Mouse (Mus musculus) layer of hippocampus, adult 8-10 months (tissue): ENCODE results near the gene Otud1. TPM values are rescaled to one million over a fixed set of nuclear protein-coding genes. Genes with fewer than 3 reads are reported as not detected.

Experiments used
- DNase-seq, 2 experiments: peaks; one replicate each; pipeline ENCODE4 v3.0.0; 2022; ENCODE audit warnings: low spot score in 2 of 2
- total RNA-seq, 4 experiments: library from RNA; stranded (reverse); gene quantifications; 2 replicates each; pipeline ENCODE4 v1.2.4; 2022

The Otud1 gene
- 10 to 100 TPM; 12.7 to 15.4 (median 13.6) TPM for total RNA-seq

GRCm38 (mm10) chr2:19657158-19657874 is at the start of gene Otud1:
Otud1 (plus strand) TSS chr2:19657752.
- peak; percentile 93 to 95 for DNase-seq

DNA sequence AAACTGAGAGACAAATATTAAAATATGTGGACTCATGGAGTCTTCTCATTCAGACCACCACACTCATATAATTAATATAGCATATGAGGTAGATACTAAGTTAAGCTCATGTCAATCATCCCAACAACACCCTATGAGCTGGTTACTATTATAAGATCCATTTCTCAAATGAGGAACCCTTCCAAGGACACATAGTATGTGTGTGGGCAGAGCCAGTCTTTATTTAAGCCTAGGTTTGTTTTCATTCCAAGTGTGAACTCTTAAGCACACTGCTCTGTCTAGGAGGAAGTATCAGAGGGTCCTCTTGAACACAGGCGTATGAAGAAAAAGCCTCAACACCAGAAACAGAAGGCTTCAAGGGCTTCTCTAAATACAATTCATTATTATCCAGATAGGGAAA is 49.7 kb upstream of the Otud1 start:
- no peak for DNase-seq

DNA sequence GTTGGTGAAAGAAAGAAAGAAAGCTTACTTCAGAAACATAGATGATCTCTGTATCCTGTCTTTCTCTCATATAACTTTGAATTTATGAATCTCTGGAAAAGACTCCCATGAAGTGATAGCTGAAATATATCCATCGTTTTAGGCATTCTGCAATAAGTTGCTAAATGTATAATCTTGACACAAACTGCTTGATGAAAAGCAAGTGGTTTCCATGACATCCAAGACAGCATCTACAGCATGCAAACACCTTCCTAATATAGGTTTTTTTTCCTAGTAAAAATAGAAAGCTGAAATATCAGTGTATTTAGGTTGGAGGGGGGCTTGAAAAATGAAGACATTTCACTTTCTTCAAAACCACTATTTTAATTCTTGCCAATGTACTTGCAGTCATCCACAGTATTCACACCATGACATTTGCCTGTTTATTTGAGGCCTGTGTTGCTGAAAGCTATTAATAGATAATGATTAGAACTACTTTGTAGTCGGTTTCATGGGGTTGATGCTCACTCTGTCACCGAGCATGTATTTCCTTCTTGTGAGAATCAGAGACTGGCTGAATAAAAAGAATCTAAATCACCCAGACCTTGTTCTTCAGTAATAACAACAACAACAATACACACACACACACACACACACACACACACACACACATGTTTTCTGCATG is 49.0 kb upstream of the Otud1 start:
- DNase-seq: no peak

DNA sequence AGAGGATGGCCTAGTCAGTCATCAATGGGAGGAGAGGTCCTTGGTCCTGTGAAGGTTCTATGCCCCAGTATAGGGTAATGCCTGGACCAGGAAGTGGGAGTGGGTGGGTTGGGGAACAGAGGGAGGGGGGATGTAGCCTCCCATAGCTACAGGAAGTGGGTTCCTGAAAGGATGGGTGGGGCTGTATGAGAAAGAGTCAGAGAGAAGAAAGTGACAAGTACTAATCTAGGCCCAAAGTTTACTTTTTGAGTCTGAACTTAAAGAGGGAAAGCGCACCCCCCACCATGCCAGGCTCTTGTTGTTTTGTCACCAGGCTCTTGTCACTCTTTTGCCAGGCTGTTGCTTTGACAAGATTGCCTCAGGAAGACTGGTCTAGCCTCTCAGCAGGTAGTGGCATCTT is 35.5 kb upstream of the Otud1 start:
- DNase-seq: no peak

DNA sequence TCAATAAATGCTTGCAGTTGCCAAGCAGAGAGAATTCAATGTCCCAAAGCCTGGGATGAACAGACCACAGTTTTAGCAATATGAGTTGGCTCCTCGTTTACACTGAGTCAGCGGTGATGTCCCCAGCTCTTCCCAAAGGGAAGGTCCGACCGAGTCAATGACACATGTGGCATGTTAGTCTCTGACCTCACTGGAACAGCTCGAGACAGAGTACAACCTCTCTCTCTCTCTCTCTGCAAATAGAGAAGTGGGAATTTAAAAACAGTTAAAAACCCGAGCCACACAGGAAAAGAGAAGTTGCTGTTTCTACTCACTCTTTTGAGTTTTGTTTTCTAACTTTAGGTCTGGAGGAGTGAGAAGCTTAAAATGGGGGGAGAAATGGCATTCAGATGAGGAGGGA is 30.5 kb upstream of the Otud1 start:
- DNase-seq: no peak

GRCm38 (mm10) chr2:19627920-19628608 is 29.5 kb upstream of the Otud1 start:
- DNase-seq: no peak

GRCm38 (mm10) chr2:19630544-19630943 is 27.0 kb upstream of the Otud1 start:
- DNase-seq: no peak

DNA sequence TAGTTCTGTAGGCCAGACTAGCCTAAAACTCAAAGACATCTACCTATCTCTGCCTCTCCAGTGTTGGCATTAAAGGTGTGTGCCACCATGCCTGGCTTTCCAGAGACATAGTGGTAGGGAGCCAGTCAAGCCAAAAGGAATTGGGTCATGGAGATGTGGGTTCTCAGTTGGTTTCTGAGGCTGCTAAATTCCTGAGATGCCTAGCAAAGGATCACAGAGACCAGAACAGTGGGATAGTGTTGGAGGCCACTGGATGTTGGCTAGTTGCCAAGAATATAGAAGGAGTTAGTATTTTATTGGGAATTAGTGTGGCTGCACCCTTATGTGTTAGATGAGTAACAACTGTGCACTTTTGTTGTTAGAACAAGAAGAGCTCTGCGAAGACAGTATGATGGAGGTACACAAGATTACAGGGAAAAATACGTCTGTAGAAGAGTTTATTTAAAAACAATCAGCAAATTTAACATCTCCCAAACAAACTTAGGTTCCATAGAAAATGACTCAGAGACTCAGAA is 24.1 kb upstream of the Otud1 start:
- DNase-seq: no peak

GRCm38 (mm10) chr2:19645182-19645581 is 12.4 kb upstream of the Otud1 start:
- DNase-seq: no peak

DNA sequence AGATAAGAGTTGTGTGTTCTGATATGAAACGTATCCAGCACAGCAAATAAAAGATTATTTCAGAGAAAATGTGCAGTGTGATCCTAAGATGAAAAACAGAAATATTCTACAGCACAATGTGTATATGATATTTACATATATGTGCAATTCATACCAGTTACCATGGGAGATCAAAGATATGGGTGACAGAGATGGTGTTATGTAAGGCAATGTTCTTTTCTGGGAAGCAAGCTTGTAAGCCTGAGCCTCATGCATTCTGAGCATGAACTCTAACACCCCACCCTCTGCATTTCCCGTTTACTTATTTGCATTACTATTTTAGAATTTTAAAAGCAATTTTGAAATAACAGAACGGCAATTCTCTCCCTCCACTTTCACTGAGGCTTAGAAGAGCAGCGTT is 11.4 kb upstream of the Otud1 start:
- no peak for DNase-seq

- DNase-seq: peak in 1 of 2 experiments; percentile 18
These were observed 10.6 kb upstream of the Otud1 start for GRCm38 (mm10) chr2:19646910-19647309.

- no peak for DNase-seq
These were observed 1.1 kb upstream of the Otud1 start for GRCm38 (mm10) chr2:19656436-19656835.

GRCm38 (mm10) chr2:19657881-19658589 is 483 bp downstream of the Otud1 start:
- peak; percentile 27 to 51 for DNase-seq

GRCm38 (mm10) chr2:19658661-19659384 is 1.3 kb downstream of the Otud1 start:
- peak; percentile 16 to 18 for DNase-seq

DNA sequence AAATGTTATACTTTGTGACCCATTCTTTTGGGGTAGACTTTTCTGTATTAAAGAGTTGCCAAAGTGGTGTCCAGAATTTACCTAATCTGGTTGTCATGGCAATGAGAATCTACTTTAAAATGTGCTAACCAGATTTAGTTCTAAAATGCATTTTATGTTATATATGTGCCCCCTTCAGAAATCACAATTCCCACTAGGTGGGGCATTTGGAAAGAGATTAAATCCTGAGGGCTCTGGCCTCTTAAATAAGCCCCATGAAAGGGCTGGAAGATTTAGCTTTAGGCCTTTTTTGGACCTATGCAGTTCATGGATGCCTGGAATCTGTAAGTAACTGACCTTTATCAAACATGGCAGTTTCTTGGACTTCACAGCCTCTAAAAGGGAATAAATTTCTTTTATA is 3.3 kb downstream of the Otud1 start:
- no peak for DNase-seq

GRCm38 (mm10) chr2:19663146-19663848 is 5.7 kb downstream of the Otud1 start:
- no peak for DNase-seq

GRCm38 (mm10) chr2:19664147-19664546 is 6.6 kb downstream of the Otud1 start:
- DNase-seq: no peak

GRCm38 (mm10) chr2:19664555-19665475 is 7.3 kb downstream of the Otud1 start:
- DNase-seq: no peak

DNA sequence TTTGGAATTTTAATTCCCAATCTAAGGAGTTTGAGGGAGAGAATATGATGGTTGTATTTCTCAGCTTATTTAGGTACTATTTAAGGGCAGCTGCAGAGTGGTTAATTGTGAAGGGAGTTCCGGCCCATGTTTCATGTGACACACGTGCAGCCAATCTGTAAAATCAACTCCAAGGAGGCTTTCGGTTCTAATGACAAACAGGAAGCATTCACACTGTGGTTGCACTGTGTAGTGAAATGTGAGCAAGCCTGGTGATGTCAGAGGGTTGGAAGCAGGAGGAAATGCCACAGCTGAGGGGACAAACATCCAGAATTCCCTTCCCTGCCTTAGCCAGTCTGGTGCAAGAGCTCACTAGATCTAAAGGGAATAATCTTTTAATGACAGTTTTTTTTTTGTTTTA is 8.3 kb downstream of the Otud1 start:
- no peak for DNase-seq
